Mouse (Mus musculus): ENCODE measurements around the gene Kirrel.

DNA sequence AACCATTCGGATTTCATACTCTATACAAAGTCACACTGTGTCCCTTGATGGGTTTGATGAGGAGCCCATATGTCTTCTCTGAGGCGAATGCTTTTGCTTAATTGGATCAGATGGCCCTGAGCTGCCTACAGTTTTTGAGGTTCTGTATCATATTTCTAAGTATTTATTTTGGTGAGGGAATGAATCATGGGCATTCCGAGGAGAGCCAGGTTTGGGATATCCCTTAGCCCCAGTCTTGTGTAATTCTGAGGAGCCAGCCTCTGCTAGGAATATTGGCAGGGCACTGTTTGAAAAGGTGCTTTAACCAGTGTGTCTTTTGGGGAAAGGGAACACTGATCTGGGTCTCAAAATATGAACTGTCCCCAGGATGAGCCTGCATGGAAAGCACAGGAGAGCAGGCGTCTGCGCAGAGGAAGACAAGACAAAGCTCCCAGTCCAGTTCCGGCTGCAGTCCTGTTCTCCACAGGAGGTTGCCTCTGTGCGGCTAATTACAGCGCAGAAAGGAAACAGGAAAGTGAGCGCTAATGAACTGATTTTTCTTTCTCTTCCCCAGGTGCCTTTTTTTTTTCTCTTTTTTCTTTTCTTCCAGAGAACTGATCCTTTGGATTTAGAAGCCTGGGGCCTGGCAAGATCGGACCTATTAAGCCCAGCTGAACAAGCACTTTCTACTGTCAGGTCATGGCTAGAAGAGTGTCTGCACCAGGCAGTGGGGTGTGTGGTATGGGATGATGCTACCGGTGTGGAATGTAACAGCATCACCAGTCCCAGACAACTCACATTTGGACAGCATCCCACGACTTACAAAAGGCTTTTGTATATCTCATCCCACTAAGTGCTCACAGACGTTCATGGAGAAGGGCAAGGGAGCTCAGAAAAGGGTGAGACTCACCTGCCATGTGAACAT lies 101.7 kb downstream of the Kirrel start:
- TF ChIP-seq POLR2A (IDR thresholded peaks at IDR 0.05; ENCODE audit: low read depth, low read length) (no peak), CTCF (conservative IDR thresholded peaks at IDR 0.05; ENCODE audit: insufficient read depth, insufficient read length, low read depth, low read length) (no peak)

All from kidney, adult 2 months (tissue).